Mouse (Mus musculus) spleen, postnatal 36 days (tissue): ENCODE results near the gene 1700023F06Rik.

ENCODE experiments used
- DNase-seq, 2 experiments: peaks; one replicate each; pipeline ENCODE4 v3.0.0; 2022; ENCODE audit warnings: low spot score in 2 of 2, mixed read lengths in 1 of 2

The 1700023F06Rik gene

DNA sequence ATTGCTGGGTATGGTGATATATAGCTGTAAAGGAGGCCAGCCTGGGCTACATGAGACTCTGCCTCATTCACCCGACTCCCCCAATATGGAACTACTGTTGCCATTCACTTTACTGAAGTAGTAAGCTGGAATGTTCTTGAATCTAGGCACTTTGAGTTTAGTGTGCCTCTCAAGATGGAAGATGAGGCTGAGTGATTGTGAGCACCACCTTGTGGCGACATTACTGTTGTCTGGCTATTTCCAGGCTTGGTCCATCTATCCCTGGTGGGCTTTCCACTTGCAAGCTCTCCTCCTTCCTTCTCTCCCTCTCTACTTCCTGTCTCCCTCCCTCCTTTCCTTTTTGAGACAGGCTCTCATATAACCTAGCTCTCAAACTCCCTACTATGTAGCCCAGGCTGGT, 23.5 kb downstream of the 1700023F06Rik start:
- peak in 1 of 2 experiments; percentile 47 for DNase-seq

DNA sequence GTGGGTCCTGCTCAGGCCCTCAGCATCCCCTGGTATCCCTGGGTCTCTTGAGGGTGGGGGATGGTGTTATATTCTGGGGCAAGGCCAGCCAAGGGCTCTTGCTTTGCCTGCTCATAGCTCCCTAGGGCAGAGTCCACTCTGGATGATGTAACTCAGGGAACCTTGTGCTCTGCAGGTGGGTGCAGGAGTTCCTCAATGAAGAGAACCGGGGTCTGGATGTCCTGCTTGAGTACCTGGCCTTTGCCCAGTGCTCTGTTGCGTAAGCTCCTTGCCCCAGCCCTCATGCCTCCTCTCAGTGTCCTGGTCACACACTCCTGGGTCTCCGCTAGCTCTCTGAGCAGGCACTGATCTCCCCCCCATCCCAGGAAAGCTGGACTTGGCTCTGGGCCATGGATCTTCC, 26.4 kb downstream of the 1700023F06Rik start:
- DNase-seq = no peak

DNA sequence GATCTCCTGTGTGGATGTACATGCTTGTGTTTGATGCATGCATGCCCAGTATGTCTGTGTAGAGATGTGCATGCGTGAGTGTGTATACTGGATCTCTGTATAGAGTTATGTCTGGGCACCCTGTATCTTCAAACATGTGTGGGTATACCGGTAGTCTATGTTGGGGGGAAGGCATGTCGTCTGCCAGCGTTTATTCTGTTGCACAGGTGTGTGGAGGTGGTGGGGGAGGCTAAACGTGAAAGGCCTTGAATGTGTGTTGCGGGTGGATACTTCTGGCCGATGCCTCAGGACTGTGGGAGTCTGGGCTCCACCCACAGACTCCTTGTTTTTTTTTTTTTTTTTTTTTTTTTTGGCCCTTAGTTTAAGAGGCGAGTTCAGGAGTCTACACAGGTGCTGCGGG, 27.0 kb downstream of the 1700023F06Rik start:
- no peak for DNase-seq

DNA sequence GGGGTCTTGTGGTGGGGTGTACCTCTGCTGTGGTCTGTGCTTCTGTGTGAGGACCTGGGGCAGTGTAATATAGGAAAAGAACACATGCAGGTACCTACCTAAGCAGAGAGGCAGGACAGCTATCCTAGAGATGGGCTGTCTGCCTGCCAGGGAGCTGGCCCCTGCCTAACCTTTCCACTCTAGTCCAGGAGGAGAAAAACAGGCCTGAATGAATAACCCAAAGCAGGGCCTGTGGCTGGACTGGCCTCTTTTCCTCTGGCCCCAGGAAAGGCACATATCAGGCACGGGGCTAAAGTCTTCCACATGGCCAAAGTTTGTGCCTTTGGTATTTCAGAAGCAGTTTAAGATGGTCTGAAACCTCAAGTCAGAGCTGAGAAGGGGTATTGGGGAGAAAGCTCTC, 27.9 kb downstream of the 1700023F06Rik start:
- no peak for DNase-seq

DNA sequence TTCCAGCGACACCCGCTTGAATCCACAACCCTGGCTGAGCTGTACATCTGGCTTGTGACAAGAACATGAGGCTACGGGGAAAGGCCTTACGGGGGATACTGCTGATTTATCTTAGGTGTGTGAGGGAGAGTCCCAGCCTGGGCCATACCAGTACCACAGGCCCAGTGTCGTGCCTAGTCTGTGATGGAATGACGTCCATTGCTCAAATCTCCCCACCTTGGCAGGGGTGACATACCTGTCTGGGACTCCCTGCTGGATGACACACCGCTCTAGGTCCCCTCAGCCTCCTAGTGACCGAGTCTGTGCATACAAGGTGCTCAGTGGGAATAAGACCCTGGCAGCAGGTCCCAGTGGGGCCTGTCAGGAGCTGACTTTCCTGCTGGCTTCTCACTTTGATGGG, 29.6 kb downstream of the 1700023F06Rik start:
- DNase-seq = peak in 1 of 2 experiments; percentile 1

DNA sequence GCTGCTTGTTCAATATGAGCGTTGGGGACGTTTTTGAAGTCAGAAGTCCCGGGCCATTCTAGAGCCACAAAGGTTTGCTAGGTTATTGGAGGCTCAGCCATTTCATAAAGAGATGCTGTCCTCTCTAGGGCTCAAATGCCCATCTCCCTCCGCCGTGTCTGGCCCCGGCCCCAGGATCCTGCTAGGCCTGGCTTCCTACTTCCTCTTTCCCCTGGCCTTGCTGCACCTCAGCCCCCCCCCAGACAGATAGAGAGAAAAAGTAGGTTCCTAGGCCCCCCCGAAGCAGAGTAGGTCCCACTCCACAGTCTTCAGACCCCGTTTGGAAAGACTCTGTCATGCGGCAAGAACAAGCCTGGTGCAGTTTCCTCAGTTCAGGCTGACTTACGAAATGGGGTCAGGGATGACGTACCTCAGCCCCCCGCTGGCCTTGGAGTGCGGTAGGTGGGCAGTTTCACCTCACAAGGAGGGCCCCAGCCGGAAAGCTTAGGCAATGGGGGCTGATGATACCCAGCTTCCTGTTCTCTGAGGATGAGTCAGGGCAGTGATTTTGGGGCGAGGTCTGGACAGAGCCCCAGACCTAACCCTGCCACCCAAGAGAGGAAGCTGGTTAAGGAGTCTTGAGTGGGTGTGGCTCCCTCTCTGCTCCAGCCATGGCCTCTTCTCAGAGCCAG, 30.4 kb downstream of the 1700023F06Rik start:
- peak; percentile 48 to 57 for DNase-seq

DNA sequence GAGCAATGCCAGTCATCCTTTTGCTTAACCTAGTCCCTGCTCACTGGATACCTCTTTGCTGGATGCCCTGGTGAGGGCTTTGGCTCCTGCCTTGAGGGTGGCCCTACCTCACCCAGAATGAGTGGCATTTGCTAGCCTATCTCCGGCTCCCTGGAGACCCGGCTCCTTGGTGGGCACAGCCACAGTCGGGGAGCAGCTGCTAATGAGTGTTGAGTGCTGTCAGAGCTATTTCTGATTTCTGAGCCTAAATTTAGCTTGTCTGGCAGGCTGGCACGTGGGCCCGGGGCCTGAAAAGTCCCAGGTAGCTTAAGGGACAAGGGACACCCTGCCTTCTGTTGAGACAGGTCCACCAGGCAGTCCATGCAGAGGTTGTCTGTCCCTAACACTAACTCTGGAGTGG, 31.1 kb downstream of the 1700023F06Rik start:
- peak in 1 of 2 experiments; percentile 3 for DNase-seq

DNA sequence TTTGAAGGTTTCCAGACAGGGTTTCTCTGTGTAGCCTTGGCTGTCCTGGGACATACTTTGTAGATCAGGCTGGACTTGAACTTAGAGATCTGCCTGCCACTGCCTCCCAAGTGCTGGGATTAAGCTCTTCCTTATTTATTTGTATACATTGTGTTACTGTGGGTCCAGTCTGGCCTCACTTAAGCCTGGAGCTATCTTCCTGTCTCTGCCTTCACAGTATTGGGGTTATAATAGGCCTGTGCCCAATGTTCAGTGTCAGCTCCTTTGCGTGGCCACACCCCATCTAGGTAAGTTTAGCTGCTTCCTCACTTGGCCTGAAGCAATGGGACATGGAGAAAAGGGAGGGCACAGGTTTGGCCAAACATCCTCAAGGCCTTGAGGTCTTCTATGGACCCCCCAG, 31.8 kb downstream of the 1700023F06Rik start:
- no peak for DNase-seq

DNA sequence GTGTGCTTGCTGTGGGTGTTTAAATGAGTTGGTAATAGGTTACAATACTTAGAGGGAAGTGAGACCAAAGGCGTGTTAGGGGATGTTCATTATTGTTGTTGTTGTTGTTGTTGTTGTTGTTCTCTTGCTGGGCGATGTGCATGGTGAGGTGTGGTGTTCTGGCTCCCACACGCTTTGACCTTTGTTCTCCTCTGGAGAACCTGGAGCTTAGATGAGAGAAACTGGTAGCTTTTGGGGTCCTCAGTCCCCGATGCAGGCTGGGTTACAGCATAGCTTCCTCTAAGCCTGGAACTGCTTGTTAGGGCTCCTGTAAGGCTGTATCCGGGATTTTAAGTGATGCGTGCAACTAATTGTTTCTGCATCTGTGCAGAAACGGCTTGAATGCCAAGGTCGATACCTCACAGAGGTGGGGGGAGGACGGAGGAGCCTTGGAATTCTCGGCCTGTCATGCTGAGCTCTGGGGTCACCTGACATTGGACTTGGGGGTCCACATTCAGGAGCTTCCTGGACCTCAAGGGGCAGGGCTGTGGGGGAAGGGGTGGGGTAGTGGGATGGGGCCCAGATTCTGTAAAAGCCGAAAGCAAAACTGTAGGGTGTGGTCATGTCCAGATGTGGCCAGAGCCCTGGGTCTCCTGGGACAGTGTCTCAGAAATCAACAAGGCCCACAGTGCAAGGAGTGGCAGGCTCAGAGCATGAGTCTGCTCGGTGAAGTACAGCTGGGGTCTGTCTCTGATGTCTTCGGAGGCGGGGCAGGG, 32.5 kb downstream of the 1700023F06Rik start:
- peak; percentile 58 to 60 for DNase-seq

DNA sequence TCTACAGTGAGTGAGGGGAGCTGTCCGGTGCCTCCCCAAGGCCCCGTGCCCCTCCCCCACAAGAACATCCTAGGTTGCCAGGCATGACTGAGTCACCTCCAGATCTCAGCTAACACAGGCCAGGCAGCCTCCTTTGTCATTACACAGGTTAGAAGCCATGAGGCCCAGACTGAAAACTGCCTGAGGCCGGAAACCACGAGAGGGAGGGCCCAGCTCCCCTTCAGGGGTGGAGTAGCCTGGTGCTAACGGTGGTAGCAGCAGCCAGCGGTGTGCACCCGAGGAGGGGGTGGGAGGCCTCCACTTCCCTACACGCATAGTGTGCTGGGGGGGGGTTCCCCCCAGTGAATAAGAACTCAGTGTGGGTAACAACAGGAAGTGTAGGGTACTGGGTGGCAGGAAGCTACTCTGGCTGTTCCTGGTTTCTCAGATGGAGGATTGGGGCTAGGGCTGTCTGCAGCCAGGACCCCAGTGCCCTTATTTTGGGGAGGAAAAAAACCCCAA, 33.4 kb downstream of the 1700023F06Rik start:
- peak; percentile 97 for DNase-seq

DNA sequence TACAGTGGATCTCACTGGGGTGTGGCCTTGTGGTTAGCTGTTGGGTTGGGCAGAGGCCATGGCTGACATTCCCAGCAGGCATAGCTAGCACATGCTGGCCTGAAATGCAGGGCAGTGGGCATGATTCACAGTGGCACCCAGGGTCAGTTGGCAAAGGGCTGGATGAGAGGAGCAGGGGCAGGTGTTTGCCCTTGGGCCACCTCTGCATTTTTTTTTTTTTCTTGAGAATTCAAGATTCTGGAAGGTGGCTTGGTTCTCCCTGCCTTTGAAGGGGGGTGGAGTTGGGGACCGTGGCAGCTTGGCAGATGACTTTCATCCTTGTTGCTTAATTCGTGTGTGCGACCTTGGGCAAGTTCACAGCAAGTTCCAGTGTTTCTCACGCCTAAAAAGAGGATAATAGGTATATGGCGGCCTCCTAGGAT, 33.9 kb downstream of the 1700023F06Rik start:
- DNase-seq = no peak

DNA sequence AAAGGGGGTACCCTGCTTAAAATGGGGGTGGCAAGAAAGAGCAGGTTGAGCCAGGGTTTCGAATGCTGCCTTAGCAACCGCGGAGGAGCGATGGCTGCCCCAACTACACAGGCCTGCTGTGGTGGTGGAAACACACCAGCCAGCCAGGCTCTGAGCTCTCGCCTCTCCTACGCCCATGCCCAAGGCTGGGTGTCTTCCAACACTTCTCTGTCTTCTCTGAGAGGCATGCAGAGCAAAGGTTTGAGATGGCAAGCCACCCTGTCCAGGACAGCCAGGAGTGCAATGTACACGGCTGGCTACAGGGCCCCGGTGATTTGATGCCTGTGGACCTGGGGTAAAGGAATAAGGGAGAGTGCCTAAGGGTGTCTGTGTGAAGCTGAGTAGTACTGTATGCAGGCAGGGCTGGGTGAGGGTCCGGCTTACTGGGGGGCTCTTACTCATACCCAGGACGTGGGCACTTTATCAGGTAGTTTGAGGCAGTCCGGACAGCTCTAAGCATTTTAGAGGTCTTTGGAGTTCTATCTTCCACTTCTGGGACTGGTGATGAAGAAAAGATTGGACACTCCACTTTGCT, 34.5 kb downstream of the 1700023F06Rik start:
- peak in 1 of 2 experiments; percentile 14 for DNase-seq

DNA sequence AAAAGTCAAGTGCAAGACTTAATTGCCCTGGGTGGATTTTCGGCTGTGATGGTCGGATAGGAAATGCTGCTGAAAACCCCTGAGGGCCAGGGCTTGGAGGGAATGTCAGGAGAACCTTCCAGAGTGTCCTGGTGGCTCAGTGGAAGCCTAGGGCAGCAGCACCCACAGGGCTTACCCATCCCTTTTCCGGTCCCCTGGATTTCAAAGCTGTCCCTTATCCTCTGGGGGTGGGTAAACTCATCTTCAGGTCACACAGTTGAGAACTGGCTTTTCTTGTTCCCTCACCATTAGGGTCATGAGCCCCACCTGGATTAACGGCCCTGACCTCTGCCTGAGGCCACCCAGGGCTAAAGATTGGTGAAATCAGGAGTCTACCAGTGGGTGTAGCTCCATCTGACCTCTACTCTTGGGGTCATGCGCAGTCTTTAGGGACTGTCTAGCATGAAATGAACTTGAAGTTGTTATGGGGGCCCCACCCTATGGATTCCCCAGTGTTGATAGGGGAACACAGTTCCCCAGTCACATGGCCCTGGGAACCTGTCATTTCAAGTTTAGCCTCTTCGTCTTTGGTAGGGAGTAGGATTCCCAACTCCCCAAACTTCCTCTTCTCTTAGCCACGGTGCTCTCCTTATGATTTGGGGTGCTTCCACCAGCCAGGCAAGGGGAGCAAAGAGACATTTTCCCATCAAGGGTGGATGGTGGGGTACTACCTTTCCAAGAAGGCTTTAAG, 35.2 kb downstream of the 1700023F06Rik start:
- peak in 1 of 2 experiments; percentile 8 for DNase-seq

DNA sequence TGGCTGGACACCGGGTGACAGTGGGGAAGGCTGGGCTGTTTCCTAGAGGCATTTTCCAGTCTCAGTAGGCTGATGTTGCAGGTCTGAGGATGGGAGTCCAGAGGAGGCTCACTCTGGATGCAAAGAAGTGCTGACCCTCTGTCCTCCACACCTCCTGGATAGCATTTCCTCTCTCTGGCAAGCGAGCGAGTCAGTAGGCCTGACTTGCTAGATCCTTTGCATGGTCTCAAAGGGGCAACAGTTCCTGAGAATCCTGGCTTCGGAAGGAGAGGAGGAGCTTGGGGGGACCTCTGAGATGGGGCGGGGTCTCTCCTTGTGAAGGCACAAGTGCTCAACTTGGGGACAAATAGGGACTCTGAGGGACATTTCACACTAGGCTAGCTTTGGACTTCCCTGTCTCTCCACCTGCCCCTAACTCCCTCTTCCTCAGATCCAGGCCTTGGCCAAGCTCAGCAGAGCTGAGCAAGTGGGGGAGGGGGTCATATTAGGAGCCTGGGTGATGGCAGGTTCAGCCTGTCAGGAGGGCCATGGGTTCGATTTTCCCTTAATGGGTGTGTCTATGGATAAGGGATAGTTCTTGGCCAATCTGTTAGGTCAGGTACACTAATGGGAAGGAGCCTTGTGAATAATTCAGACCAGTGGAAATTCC, 35.8 kb downstream of the 1700023F06Rik start:
- DNase-seq = no peak

DNA sequence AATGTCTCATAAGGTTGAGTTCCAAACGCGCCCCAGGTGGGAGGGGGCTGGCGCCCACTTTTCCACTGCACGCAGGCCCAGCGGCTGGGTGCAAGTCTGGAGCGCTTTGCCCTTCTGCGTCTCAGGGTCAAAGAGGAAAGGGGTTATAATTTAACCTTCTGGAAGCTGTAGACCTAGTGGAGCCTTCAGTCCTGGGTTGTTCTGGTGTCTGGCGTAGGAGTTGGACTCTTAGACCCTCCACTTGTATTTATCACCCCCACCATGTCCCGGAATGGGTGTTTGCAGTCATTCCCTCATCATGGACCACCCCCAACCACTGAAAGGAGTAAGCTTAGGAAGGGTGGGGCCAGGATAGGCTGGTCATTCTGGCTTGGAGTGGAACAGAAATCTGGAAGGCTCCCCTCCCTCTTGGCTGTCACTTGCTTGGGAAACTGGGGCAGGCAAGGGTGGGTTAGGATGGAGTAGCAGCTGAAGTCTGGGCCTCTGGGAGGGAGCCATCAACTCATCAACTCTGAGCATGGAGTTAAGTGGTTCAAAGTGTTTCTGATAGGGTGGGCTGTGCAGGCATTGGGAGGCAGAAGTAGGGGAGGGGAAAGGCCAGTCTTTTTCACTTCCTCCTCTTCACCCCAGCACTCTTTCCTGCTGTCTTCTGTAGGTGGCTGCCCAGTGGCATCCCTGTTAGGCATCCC, 36.5 kb downstream of the 1700023F06Rik start:
- peak; percentile 69 for DNase-seq

DNA sequence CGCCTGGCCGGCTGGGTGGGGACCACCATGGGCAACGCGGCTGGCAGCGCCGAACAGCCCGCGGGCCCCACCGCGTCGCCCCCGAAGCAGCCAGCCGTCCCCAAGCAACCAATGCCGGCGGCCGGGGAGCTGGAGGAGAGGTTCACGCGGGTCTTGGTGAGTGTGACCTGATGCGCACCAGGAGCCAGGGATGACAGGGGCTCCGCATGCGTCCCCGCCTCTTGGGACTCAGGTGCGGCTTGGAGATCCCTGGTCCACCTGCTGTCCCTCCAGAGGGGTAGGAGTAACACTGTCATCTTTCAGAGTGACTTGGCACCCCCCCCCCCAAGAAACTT, 37.1 kb downstream of the 1700023F06Rik start:
- no peak for DNase-seq

DNA sequence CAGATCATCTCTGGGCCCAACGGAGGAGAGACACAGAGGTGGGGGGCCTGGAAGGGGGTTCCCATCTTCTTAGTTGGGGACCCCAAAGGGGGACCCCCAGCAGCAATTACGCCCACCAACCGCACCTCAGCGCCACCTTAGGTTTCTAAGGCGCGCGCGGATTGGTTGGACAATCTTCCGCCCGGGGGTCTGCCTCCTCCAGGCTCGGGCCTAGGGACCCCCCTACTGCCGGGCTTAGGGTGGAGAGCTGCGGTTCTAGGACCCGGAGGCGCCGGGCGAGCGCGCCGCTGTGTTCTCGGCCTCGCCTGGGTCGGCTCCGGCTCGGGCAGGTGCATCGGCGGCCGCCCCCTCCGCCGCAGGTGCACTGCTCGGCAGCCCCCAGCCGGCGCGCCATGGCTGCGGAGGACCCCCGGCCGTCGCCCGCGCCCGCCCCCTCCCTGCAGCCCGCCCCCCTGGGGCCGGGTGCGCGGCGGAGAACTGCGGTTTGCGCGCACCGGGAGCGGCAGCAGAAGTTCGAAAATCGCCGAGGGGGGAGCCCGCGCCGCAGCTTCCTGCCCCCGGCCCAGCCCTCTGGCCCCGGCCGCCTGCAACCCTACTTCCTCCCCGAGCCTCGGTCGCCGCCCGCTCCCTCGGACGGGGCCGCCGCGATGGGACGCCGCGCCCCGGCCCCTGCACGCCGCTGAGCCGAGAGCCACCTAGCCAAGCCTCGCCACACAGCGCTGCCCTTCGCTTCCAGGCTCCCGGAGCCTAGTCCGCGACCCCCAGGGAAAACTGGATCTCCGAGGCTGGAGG, 37.7 kb downstream of the 1700023F06Rik start, which contains the start of gene Fmnl1:
TSS of gene Fmnl1 (plus strand) at position 614 of the 792 bp plus-strand sequence.
- peak; percentile 81 to 86 for DNase-seq

DNA sequence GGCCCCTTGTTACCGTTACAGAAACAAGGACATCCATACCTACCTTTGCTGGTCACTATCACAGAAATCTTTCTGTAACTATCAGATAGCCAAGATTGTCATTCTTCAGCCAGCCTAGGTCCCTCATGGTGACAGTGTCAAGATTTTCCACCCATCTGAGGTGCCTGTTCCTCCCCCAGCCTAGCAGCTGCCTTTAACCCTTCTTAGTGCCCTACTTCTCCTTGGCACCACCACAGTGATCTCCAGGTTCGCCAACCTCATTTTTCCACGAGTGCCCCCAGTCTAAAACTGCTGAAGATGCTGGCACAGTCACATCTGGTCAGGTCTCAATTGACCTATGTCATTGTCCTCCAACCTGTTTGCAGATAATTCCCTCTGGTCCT, 38.3 kb downstream of the 1700023F06Rik start:
- no peak for DNase-seq

DNA sequence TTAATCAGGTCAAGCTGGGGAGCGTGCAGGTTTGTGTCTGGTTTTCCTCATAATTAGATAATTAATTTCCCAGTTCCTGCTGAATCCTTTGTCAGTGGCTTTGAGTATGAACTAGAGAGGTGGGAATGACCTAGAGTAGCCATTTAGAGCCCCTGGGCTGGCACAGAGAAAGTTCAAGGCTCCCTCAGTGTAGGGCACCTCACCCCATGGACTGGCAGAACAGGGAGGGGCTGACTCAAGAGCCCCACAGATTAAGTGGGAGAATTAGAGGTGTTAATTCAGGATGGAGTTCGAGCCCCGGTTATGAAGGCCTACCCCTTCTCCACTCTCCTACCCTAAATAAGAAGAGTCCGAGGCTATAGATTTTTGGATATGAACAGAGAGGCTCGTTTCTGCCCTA, 38.7 kb downstream of the 1700023F06Rik start:
- DNase-seq = no peak
